Mouse (Mus musculus): ENCODE results near the gene Pld3.

The Pld3 gene

GRCm38 (mm10) chr7:27486770-27487697 is 66.0 kb downstream of the Pld3 start, which contains the start of gene Sertad1:
Gene Sertad1, plus strand, starts transcription at chr7:27486910.
- DNase-seq (ENCODE audit: low spot score) = peak; percentile 100

GRCm38 (mm10) chr7:27486102-27486769 is 66.8 kb downstream of the Pld3 start:
- DNase-seq (ENCODE audit: low spot score) = peak; percentile 40

- DNase-seq (ENCODE audit: low spot score) = no peak
Observed at GRCm38 (mm10) chr7:27483860-27484259, 69.2 kb downstream of the Pld3 start.
